Mouse (Mus musculus) MN1 (cell line): ENCODE data around the gene Gm49369.
A peak's percentile ranks its signal among the peaks of the same experiment; 100 is the strongest.
"Not testable (repeated sequence)": the region's sequence is repeated elsewhere in the genome, so short reads cannot be mapped to it uniquely, and the experiment has no call there.

Experiments used
- DNase-seq: peaks from one replicate; pipeline ENCODE4 v3.0.0-alpha.2; 2016; ENCODE audit warnings: low spot score

The Gm49369 gene

DNA sequence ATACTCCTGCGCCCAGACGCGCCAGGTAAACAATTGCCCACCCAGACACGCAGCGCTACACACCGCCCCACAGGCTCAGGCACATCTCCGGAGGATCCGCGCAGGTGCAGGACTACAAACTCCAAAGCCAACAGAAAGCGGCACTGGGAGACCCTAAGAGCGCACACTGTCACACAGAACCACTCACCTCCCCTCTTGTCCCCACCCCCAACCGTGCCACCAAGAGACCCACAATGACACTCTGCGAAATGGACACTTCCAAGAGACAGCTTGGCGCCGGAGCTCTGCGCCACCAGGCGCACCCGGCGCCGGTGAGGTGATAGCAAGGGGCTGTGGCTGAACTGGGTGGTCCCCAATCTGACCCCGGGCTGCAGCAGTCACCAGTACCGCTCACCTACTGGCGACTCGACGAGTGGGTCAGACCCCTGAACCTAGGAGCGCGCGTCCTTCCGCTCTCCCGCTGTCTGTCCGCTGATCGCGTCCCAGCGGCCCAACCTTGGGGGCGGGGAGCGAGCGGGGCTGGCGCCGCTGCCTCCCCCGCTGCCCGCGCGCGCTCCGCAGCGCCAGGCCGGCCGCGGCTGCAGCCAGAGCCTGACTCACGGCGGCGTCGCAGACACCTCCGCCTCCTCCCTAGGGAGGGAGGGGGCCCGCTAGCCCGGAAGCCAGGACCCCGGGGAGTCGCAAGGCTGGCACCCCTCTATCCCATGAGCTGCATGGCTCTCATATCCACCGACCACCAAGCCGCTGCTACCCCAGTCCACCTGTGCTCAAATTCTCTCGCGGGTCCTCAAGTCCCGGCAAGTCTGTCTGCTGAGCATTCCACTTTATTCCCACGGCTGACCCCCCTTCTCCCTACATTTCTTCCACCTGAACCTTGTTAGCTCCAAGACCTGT, 10.5 kb downstream of the Gm49369 start:
- DNase-seq, result peak; percentile 36

DNA sequence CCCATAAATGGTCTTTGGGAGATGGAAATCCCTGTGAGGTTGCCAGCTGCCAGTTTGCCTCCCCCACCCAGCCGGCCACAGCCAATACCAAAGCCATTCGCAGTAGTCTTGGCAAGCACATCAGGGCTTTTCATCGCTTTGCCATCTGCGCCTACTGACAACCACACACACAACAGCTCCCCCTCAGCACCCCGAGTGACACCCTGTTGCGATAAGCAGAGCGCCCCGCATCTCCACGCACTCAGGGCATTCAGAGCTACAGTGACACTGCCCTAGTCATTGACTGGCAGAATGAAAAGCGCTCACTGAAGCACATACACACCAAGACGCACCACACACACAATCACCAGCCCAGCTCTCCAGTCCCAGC, 11.1 kb downstream of the Gm49369 start:
- DNase-seq, result no peak

DNA sequence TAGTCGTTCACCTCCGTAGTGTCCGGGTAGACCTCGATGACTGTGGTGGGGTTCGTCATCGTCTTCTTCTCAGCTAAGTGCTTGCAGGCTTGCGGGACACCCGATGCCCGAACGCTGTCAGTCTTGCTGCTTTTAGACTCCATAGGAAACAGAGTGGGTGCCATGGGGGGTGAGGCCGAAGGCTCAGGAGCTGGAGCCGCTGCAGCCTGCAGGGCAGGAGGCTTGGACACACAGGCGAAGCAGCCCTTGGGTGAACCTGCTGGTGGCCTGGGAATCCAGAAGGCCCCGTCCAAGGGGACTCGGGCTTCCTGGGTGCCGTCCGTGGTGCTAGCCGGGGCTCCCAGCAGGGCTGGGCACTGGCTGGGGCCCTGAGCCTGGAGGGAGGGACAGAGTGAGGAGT, 11.5 kb downstream of the Gm49369 start:
- no peak for DNase-seq

DNA sequence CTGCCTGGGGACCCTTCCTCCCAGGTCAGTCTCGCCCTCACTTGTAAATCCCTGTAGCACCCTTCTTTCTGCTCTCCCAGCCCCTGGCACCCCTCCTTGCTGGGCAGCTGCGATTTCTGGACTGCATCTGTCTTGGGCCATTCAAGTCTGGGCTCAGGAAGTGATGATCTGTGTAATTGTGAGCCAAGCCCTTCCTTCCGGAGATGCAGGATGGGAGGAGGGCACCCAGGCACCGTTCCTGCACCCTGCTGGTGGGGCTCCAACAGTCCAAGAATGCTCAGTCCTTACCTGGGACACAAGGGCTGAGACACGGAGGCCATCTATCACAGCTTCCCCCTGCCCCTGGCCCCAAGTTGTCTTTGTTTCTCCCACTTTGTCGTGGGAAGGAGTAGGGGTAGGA, 12.6 kb downstream of the Gm49369 start:
- DNase-seq, result no peak

DNA sequence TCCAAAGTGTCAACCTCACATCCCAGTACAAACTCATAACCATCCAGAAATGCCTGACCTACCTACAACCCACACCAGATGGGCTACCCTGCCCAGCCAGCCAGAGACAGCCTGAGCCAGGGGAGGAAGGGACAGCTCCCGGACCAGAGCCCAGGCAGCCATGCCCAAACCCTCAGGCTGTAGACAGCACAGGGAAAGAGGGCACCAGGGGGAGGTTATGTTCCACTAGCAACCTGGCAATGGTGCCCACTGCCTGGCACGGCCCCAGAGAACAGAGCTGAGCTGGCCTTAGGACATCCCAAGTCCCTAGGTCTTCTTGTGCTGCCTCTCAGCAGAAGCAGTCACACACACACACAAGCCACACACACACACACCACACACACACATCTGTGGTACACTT, 13.6 kb downstream of the Gm49369 start:
- no peak for DNase-seq

DNA sequence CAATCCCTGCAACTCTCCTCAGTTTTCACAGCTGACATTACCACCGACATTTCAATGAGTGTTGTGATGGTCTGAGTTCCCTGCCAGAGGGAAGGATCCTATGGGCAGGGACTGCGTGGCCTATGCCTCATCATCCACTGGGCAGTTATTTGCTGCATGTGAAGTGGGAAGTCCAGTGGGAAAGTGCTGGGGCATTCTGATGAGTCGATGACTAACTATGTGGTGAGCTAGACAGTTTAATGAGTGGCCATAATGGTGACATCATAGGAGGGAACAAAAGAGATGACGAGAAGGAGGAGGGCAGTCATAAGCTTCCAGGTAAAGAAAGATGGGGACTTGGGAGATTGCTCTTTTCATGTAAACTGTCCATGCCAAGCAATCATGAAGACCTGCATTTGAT, 19.4 kb downstream of the Gm49369 start:
- no peak for DNase-seq

DNA sequence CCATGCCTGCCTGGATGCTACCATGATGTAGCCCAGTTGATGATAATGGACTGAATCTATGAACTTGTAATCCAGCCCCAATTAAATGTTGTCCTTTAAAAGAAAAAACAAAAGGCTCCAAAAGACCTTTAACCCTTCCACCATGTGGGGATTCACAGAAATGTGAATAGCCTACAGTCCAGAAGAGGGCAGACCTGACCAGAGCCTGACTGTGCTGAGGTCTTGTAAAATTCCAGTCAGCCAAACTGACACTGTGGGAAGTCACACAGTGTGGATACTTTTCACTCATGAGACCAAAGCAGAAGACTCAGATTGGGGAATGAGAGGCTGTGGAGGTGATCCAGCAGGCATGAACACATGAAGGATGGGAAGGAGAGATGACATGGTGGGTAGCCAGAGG, 21.7 kb downstream of the Gm49369 start:
- no peak for DNase-seq

DNA sequence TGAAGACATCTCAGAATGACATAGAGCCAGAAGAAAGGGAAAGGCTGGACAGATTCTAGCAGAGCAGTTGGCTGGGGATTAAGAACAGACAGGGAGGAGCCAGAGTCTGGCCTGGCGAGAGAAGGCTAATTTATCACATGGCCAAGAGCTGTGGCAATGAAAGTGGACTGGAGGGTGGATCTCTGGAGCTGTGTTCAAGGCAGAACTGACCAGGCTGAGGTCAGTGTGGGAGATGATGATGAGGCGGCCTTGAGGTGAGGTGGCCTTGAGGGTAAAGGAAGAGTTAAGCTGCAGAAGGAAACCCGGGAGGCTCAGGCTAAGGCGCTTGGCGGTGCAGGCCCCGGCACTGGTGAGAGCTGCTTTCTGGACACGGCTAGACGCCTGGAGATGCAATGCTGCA, 23.3 kb downstream of the Gm49369 start:
- no peak for DNase-seq

DNA sequence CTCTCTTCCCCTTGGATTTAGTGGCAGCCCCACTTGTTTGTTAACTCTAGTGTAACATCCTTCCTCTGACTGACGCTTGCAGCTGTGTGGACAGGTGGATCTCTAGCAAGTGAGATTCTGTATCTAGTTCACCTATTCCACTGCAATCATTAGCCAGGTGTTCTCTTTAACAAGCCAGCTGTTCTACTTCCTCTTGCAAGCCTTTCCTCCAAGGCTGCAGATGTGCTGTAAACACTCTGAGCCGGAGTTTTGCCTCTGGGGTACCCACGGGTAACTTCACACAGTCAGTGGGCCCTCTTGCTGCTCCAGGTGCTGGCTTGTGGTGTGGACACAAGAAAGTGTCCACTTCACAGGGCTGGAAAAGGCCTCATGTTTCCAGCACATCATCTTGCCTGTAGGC, 24.9 kb downstream of the Gm49369 start:
- DNase-seq, result no peak

DNA sequence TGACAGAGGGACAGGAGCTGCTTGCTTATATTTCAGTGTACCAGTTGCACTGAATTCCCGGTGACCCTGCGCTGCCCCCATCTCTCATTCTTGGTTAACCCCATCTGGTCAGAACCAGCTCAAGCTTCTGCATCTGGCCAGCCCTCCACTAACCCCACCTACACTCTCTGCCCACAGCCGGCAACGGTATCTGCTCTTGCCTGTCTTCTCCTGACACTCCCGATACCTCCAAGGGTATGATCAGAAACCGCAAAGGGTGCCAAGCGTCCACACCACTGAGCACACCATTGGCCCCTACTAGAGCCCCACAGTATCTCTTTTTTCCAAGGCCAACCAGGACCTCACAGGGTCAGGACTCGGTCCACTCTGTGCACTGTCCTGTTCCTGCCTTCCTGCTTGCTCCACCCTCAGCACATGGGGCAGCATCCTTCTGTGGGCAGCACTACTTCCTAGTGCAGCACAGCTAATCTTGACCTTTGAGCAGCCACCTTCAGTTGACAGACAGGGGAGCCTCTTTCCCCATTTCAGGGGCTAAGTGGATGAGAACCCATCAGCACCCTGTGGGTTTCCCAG, 27.7 kb downstream of the Gm49369 start:
- DNase-seq, result no peak

DNA sequence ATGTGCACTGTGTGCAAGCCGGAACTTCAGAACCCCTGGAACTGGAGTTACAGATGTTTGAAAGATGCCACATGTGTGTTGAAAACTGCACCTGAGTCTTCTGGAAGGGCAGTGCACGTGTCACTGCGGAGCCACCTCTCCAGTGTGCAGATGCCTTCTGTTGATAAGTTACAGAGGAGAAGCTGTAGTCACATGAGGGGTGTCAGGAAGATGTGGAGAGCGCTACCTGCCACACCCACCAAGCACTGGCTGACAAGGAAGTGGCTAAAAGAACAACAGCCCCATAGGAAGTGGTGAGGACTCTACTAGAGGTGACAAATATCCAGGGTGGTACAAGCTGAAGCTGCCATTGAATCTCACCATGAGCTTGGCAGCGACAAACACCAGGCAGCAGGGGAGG, 28.6 kb downstream of the Gm49369 start:
- no peak for DNase-seq

DNA sequence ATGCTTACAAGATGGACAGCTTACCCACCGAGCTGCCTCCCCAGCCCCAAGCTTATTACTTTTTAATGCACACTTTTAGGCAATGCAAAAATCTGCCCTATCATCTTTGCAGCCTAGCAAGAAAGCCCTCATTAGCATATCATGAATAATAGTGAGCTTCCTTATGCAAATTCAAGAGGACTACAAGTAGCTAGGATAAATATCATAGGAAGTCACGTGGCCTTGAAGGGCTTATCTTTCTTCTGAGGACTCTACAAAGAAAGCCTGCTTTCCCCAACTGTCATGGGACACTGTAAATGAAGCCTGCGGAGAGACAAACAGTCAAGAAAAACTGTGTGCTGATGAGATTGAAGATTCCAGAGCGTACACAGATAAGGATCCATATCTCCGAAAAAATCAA, 30.9 kb downstream of the Gm49369 start:
- no peak for DNase-seq

DNA sequence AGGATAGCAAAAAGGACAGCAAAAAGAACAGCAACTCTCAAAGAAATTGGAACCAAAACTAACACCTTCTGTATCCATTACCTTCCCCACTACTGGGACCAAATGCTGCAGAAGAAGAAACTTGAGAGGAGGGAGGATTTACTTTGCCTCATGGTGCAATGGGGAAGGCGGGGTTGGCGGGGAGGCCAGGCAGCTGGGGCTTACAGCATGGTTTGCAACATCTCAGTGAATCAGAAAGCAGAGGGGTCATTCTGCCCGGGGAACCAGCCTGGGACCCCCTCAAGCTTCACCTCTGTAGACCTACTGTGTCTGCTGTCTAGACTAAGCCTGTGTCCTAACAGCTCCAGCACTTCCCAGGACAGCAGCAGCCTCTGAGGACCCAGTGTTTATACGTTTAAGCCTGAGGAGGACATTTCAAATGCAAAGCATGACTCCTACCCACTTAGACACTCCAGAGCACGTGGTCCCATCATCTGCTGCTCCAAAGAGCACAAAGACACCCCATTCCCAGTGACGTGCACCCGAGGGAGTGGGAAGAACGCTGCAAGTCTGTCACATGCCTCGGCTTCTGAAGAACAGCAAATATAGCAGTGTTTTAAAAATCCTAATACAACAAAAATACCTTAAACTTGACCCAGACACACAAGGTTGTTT, 33.0 kb downstream of the Gm49369 start:
- no peak for DNase-seq

DNA sequence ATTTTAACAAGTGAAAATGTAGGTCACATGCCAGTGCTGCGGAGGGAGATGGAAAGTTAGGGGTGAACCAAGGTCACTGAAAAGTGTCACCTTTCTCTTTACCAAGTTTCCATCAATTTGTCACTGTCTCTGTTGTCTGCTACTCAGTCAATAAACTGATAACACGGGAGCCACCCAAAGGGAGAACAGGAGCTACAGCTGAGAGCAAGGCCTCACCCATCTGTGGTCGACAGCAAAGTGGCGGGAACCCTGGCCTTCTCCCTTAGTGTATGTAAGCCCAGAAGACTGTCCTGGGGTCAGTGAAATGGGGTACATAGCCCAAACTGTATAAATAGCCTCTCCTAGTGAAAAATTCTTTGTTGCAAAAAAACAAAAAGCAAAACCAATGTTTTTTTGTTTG, 34.9 kb downstream of the Gm49369 start:
- no peak for DNase-seq

DNA sequence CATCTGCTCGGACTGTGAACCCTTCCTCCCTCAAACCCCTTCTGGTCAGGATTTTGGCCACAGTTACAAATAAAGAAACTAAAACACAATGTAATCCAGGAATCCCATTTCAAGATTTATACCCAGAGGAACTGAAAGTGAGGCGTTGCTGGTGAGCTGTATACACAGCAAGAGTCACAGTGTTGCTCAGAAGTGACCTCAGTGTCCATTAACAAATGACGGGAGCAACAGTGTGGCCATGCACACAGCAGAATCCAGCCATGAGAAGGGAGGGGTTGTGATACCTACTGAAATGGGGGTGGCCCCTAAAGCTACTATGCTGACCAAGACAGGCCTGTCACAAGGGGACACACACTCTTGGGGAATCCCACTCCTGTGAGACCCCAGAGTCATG, 40.2 kb downstream of the Gm49369 start:
- no peak for DNase-seq

DNA sequence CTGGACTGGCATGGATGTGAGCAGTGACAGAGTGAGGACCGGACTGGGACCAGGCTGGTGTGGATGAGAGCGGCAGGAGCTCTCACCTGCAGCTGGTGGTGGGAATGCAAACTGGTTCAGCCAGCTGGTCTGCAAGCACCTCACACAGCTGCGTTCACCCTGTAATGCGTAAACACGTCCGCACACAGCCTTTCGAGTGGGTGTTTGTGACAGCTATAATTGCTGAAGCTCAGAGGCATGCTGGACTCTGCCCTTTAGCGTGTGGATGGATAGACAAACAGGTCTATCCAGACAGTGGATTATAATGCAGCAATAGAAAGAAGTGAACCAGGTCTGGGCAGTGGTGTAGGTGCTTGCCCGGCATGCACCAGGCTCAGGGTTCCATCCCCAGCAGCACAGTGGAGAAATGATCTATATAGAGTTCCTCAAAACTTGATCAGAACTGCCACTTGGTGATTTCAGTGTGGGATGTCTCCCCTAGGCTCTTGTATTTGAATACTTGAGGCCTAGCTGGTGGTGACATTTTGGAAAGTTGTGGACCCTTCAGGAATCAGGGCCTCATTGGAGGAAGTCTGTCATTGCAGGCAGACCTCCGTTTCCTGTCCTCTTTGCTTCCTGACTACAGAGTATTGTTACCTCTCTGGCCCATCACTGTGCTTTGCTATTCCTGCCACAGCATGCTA, 40.8 kb downstream of the Gm49369 start:
- DNase-seq, result no peak

DNA sequence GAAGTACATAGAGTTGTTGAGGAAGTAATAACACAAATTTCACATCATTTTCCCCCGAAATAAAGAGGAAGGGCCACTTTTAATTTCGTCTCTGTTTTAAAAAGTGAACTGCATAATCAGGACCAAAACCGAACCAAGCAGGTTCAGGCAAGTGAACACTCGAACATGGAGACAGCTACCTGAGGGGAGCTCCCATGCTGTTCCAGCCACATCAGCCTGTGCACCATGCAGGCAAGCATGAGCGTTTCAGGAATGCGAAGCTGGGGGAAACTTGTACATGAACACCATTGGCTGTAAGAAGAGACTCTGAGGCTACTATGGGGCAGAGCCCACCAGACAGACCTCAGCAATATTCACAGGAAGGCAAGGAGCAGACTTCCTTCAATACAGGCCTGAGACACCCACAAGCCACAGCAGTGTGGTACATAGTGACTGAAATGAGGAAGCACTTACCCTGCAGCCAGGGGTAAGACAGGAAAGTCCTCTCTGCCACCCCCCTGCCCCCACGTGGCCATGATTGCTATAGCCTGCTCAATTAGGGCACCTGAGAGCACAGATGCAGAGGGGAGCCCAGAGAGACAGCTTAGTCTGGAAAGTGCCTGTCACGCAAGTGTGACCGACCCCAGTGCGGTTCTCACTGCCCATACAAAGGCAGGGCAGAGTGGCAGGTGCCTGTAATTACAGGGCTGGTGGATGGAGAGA, 42.0 kb downstream of the Gm49369 start:
- no peak for DNase-seq

DNA sequence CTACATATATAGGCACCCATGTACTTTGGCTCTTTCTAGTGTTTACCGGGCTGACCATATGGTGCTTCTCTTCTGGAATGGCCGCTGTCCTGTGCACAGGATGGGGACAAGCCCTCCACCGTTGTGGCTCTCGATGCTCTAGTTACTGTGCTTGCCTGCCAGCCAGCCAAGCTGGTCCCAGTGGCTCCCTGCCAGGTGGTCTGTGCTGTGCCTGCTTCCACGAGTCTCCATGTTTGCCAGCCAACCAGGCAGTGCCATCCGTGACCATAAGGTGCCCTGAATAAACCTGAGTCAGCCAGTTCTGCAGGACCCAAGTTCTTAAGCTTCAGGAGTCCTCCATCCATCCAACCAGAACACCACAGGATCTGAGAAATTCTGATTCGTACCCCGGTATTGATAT, 47.3 kb downstream of the Gm49369 start:
- DNase-seq, result no peak

DNA sequence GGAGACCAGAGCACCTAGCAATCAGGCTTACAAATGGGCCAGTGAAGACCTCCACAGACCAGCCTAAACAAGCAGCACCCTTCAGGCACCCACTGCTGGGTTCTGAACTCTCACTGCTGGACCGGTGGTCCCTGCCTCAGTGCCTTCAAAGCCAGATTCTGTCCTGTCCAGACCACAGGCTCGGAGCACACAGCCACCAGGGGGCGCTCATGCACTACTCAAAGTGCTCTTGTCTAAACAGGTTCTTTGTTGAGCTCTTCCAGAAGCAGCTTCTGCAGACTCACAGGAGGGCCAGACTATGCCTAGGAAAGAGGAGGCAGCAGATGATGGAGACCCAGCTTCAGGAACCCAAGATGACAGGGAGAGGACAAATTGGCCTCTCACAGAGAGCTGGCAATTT, 48.2 kb downstream of the Gm49369 start:
- peak; percentile 92 for DNase-seq

DNA sequence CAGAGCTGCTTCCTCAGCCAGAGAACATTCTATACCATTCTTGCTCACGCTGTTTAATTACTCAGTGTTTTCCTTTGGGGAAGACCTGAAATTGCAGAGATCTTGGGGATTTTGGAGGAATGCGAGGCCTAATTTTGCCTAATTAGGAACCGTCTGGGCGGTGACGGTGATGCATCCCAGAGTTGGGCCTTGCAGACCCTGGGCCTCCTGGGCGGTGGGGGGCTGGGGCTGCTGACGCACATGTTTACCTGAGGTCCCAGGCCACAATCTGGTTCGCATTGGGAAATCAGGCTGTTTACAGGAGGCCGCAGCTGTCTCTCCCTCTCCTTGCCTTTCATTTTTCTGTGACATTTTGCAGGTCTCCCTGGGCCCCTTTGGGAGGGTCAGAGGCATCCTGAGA, 49.7 kb downstream of the Gm49369 start:
- DNase-seq, result not testable (repeated sequence)

DNA sequence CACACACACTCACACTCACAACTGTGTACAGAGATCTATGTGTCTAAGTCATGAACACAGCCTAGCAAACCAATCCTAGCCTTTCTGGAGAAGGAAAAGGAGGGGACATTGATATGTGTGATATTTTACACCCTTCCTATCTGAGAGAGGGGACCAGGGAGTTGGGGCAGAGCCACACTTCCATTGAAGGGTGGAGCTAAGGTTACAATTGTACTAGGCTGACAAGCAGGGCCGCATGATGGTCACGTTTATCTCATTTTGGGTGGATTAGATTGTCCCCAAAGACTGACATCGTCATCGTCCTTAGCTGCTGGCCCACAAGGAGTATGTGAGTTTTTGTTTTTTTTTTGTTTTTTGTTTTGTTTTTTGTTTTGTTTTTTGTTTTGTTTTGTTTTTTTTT, 51.2 kb downstream of the Gm49369 start:
- DNase-seq, result no peak

DNA sequence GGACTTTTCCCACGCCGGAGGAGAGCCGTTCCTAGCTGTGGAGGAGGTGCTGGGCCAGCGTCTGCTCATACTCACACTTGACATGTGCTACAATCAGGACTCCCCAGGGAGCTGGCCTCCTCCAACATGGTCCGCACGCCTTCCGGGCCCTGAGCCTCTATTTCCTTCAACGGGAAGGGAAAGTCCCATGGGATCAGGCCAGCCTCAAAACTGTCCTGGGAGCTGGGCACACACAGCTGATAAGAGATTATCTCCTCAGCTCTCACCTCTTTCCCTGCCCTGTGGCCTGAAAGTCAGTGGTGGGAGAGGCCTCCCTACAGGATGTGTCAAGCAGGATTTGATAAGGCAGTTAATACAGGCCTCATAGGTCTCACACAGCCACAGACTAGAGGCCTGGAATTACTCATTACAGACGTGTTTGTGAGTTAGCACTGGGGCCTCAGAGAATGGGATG, 52.2 kb downstream of the Gm49369 start:
- peak; percentile 84 for DNase-seq
